Mouse (Mus musculus) left cerebral cortex, adult 11 months (tissue): ENCODE measurements at regions not wholly inside any gene's neighbourhood (a gene's known extent, or its start where the extent isn't known, plus 50 kb on each side); places are given as distances from the start of the nearest gene placed in this dataset.
"Not testable (repeated sequence)": the region's sequence is repeated elsewhere in the genome, so short reads cannot be mapped to it uniquely, and the experiment has no call there.

ENCODE experiments used
- DNase-seq: peaks from one replicate; pipeline ENCODE4 v3.0.0; 2022; ENCODE audit warnings: low spot score

GRCm38 (mm10) chr14:14478159-14478558, 77.1 kb downstream of the Olfr721-ps1 start:
- DNase-seq = not testable (repeated sequence)

GRCm38 (mm10) chr14:14481840-14482239, 80.7 kb downstream of the Olfr721-ps1 start:
- DNase-seq = peak; percentile 9

- no peak for DNase-seq
Observed at GRCm38 (mm10) chr14:14486356-14486755, 85.3 kb downstream of the Olfr721-ps1 start.

- no peak for DNase-seq
Observed at GRCm38 (mm10) chr14:14490501-14490900, 89.4 kb downstream of the Olfr721-ps1 start.

- DNase-seq = no peak
Observed at GRCm38 (mm10) chr14:14492041-14492440, 90.9 kb downstream of the Olfr721-ps1 start.

- DNase-seq = no peak
Observed at GRCm38 (mm10) chr14:14511927-14512326, 110.8 kb downstream of the Olfr721-ps1 start.

- no peak for DNase-seq
Observed at GRCm38 (mm10) chr14:14513056-14513455, 112.0 kb downstream of the Olfr721-ps1 start.

GRCm38 (mm10) chr14:14513498-14513897, 112.4 kb downstream of the Olfr721-ps1 start:
- no peak for DNase-seq

GRCm38 (mm10) chr14:14514440-14515172, 113.5 kb downstream of the Olfr721-ps1 start:
- DNase-seq = no peak

GRCm38 (mm10) chr14:14515363-14515762, 114.3 kb downstream of the Olfr721-ps1 start:
- no peak for DNase-seq

GRCm38 (mm10) chr14:14515918-14516317, 114.8 kb downstream of the Olfr721-ps1 start:
- no peak for DNase-seq

- DNase-seq = no peak
Observed at GRCm38 (mm10) chr14:14518027-14518426, 116.9 kb downstream of the Olfr721-ps1 start.

- no peak for DNase-seq
Observed at GRCm38 (mm10) chr14:14518841-14519240, 117.7 kb downstream of the Olfr721-ps1 start.

- DNase-seq = no peak
Observed at GRCm38 (mm10) chr14:14520195-14520594, 119.1 kb downstream of the Olfr721-ps1 start.

- DNase-seq = not testable (repeated sequence)
Observed at GRCm38 (mm10) chr14:14521331-14521730, 120.2 kb downstream of the Olfr721-ps1 start.

- no peak for DNase-seq
Observed at GRCm38 (mm10) chr14:14525225-14525624, 124.1 kb downstream of the Olfr721-ps1 start.

GRCm38 (mm10) chr14:14528437-14528836, 127.3 kb downstream of the Olfr721-ps1 start:
- no peak for DNase-seq

- DNase-seq = no peak
Observed at GRCm38 (mm10) chr14:14541206-14541605, 140.1 kb downstream of the Olfr721-ps1 start.

- no peak for DNase-seq
Observed at GRCm38 (mm10) chr14:14541705-14542104, 140.6 kb downstream of the Olfr721-ps1 start.

- DNase-seq = no peak
Observed at GRCm38 (mm10) chr14:14544236-14544635, 143.1 kb downstream of the Olfr721-ps1 start.

- no peak for DNase-seq
Observed at GRCm38 (mm10) chr14:14552201-14552600, 149.9 kb upstream of the Slc4a7 start.

- DNase-seq = no peak
Observed at GRCm38 (mm10) chr14:14574851-14575250, 127.2 kb upstream of the Slc4a7 start.

GRCm38 (mm10) chr14:14591939-14592338, 110.1 kb upstream of the Slc4a7 start:
- DNase-seq = no peak

- DNase-seq = no peak
Observed at GRCm38 (mm10) chr14:14594753-14595152, 107.3 kb upstream of the Slc4a7 start.
